Mouse (Mus musculus) thymus, adult 2 months (tissue): ENCODE measurements around the gene Lyl1.

ENCODE experiments used
- CTCF ChIP-seq: fragments of 200-500 bp; IDR thresholded peaks from 2 replicates; pipeline ENCODE4 v1.5.1; 2012; ENCODE audit warnings: mild to moderate bottlenecking, control low read depth, low read length, moderate library complexity, borderline replicate concordance; ENCODE audit not compliant: control insufficient read depth, poor library complexity, insufficient read depth; ENCODE audit errors: extremely low read depth
- POLR2A ChIP-seq: fragments of 200-500 bp; IDR thresholded peaks from 2 replicates; pipeline ENCODE4 v1.6.1; 2012; ENCODE audit warnings: mild to moderate bottlenecking, low read length, control low read depth, moderate library complexity; ENCODE audit not compliant: control insufficient read depth, poor library complexity, insufficient read depth; ENCODE audit errors: extremely low read depth

- TF ChIP-seq CTCF (no peak), POLR2A (no peak)
Observed at GRCm38 (mm10) chr8:84660819-84661457, 40.3 kb upstream of the Lyl1 start.
